Mouse (Mus musculus): ENCODE measurements around the gene Tkt. TPM values are rescaled to one million over a fixed set of nuclear protein-coding genes. Genes with fewer than 3 reads are reported as not detected.

The Tkt gene
- polyA plus RNA-seq, 1 experiment = 794 TPM

- H3K9me3 ChIP-seq (replicated peaks; ENCODE audit: control insufficient read depth, insufficient read depth, low read length, poor library complexity, severe bottlenecking) = no peaks in the 10 kb centered on the region
- no peaks in the 10 kb centered on the region for H3K36me3 ChIP-seq (ENCODE audit: control insufficient read depth, insufficient read depth, low read length, poor library complexity, severe bottlenecking)
- H3K9ac ChIP-seq (ENCODE audit: low read depth, poor library complexity, severe bottlenecking) = no peak overlapping the region
- no peak overlapping the region; the same call in 1 of the 2 replicates for H3K27ac ChIP-seq (ENCODE audit: insufficient read depth, low read length)
- H3K4me1 ChIP-seq (ENCODE audit: control insufficient read depth, insufficient read depth, low read length) = peaks cover 4% of the 10 kb centered on the region
- TF ChIP-seq EP300 (IDR thresholded peaks at IDR 0.05; ENCODE audit: insufficient read depth, low read depth, low read length) (no peak), CTCF (IDR thresholded peaks at IDR 0.05; ENCODE audit: low read depth, low read length) (no peak), POLR2A (IDR thresholded peaks at IDR 0.05; ENCODE audit: insufficient read depth, low read length) (no peak)
- no peak overlapping the region for H3K4me3 ChIP-seq (ENCODE audit: low read depth, low read length)
- no peaks in the 10 kb centered on the region for H3K27me3 ChIP-seq (ENCODE audit: control insufficient read depth, insufficient read depth, low read length, poor library complexity, severe bottlenecking)
Measured at GRCm38 (mm10) chr14:30584077-30584476, 35.9 kb downstream of the Tkt start.

- H3K4me1 ChIP-seq (ENCODE audit: control insufficient read depth, insufficient read depth, low read length) = peaks cover 4% of the 10 kb centered on the region
- H3K4me3 ChIP-seq (ENCODE audit: low read depth, low read length) = peak overlapping the region; percentile 13; the same call in 1 of the 2 replicates
- H3K27me3 ChIP-seq (ENCODE audit: control insufficient read depth, insufficient read depth, low read length, poor library complexity, severe bottlenecking) = no peaks in the 10 kb centered on the region
- TF ChIP-seq EP300 (IDR thresholded peaks at IDR 0.05; ENCODE audit: insufficient read depth, low read depth, low read length) (no peak), POLR2A (IDR thresholded peaks at IDR 0.05; ENCODE audit: insufficient read depth, low read length) (no peak), CTCF (IDR thresholded peaks at IDR 0.05; ENCODE audit: low read depth, low read length) (no peak)
- H3K9ac ChIP-seq (ENCODE audit: low read depth, poor library complexity, severe bottlenecking) = no peak overlapping the region
- no peaks in the 10 kb centered on the region for H3K36me3 ChIP-seq (ENCODE audit: control insufficient read depth, insufficient read depth, low read length, poor library complexity, severe bottlenecking)
- no peaks in the 10 kb centered on the region for H3K9me3 ChIP-seq (replicated peaks; ENCODE audit: control insufficient read depth, insufficient read depth, low read length, poor library complexity, severe bottlenecking)
- no peak overlapping the region; the same call in 1 of the 2 replicates for H3K27ac ChIP-seq (ENCODE audit: insufficient read depth, low read length)
Measured at GRCm38 (mm10) chr14:30584497-30585251, 36.5 kb downstream of the Tkt start.

GRCm38 (mm10) chr14:30585323-30585722, 37.2 kb downstream of the Tkt start:
- no peak for TF ChIP-seq EP300 (IDR thresholded peaks at IDR 0.05; ENCODE audit: insufficient read depth, low read depth, low read length)
- peak; percentile 13 for TF ChIP-seq CTCF (IDR thresholded peaks at IDR 0.05; ENCODE audit: low read depth, low read length)
- TF ChIP-seq POLR2A (IDR thresholded peaks at IDR 0.05; ENCODE audit: insufficient read depth, low read length) = no peak
- H3K27ac ChIP-seq (ENCODE audit: insufficient read depth, low read length) = no peak overlapping the region

DNA sequence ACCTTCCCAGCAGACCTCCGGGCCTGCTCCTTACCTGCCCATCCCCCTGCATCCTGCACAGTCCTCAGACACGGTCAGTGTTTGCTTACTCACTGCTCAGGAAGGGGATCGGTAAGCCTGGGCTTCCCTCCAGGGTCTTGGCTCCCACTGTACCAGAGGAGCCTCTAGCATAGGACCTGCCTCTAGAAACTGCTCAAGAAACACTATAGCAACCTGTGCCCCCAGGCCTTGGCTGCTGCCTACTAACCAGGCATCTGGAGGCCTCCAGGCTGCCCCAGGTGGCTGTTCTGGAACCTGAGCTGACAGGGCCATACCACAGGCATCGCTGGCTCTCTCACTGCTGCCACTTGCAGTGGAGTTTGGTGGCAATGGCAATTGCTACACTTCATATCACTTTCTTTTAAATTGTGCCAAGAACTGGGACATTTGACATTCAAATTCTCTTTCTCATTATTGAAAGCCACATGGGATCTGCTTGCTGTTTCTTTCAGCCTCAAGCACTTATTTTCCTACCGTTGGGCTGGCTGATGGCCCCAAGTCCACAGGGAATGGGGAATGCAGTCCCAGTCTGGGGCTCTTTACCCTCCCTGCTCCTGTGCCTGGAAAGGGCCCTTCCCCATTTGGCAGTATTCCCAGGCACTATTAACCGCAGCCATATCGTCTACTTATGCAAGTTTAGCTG, 38.8 kb downstream of the Tkt start:
- no peak overlapping the region for H3K27ac ChIP-seq (ENCODE audit: insufficient read depth, low read length)
- H3K4me1 ChIP-seq (ENCODE audit: control insufficient read depth, insufficient read depth, low read length) = peaks cover 4% of the 10 kb centered on the region
- H3K27me3 ChIP-seq (ENCODE audit: control insufficient read depth, insufficient read depth, low read length, poor library complexity, severe bottlenecking) = no peaks in the 10 kb centered on the region
- H3K4me3 ChIP-seq (ENCODE audit: low read depth, low read length) = no peak overlapping the region
- H3K9ac ChIP-seq (ENCODE audit: low read depth, poor library complexity, severe bottlenecking) = no peak overlapping the region
- TF ChIP-seq EP300 (IDR thresholded peaks at IDR 0.05; ENCODE audit: insufficient read depth, low read depth, low read length) (no peak), POLR2A (IDR thresholded peaks at IDR 0.05; ENCODE audit: insufficient read depth, low read length) (no peak)
- H3K36me3 ChIP-seq (ENCODE audit: control insufficient read depth, insufficient read depth, low read length, poor library complexity, severe bottlenecking) = no peaks in the 10 kb centered on the region
- no peaks in the 10 kb centered on the region for H3K9me3 ChIP-seq (replicated peaks; ENCODE audit: control insufficient read depth, insufficient read depth, low read length, poor library complexity, severe bottlenecking)

More at GRCm38 (mm10) chr14:30585323-30585722, 37.2 kb downstream of the Tkt start:
- H3K9me3 ChIP-seq (replicated peaks; ENCODE audit: control insufficient read depth, insufficient read depth, low read length, poor library complexity, severe bottlenecking) = no peaks in the 10 kb centered on the region
- H3K4me1 ChIP-seq (ENCODE audit: control insufficient read depth, insufficient read depth, low read length) = peaks cover 4% of the 10 kb centered on the region
- no peaks in the 10 kb centered on the region for H3K27me3 ChIP-seq (ENCODE audit: control insufficient read depth, insufficient read depth, low read length, poor library complexity, severe bottlenecking)
- no peak overlapping the region for H3K4me3 ChIP-seq (ENCODE audit: low read depth, low read length)
- H3K36me3 ChIP-seq (ENCODE audit: control insufficient read depth, insufficient read depth, low read length, poor library complexity, severe bottlenecking) = no peaks in the 10 kb centered on the region
- H3K9ac ChIP-seq (ENCODE audit: low read depth, poor library complexity, severe bottlenecking) = no peak overlapping the region

GRCm38 (mm10) chr14:30590041-30590645, 42.0 kb downstream of the Tkt start:
- TF ChIP-seq EP300 (IDR thresholded peaks at IDR 0.05; ENCODE audit: insufficient read depth, low read depth, low read length) (no peak), POLR2A (IDR thresholded peaks at IDR 0.05; ENCODE audit: insufficient read depth, low read length) (no peak), CTCF (IDR thresholded peaks at IDR 0.05; ENCODE audit: low read depth, low read length) (no peak)
- Histone ChIP-seq H3K27ac (ENCODE audit: insufficient read depth, low read length) (no peak overlapping the region), H3K36me3 (ENCODE audit: control insufficient read depth, insufficient read depth, low read length, poor library complexity, severe bottlenecking) (no peaks in the 10 kb centered on the region), H3K9ac (ENCODE audit: low read depth, poor library complexity, severe bottlenecking) (no peak overlapping the region), H3K9me3 (replicated peaks; ENCODE audit: control insufficient read depth, insufficient read depth, low read length, poor library complexity, severe bottlenecking) (no peaks in the 10 kb centered on the region), H3K4me1 (ENCODE audit: control insufficient read depth, insufficient read depth, low read length) (no peaks in the 10 kb centered on the region), H3K27me3 (ENCODE audit: control insufficient read depth, insufficient read depth, low read length, poor library complexity, severe bottlenecking) (no peaks in the 10 kb centered on the region), H3K4me3 (ENCODE audit: low read depth, low read length) (no peak overlapping the region)
